Mouse (Mus musculus): ENCODE data around the gene Fbxl7. TPM values are rescaled to one million over a fixed set of nuclear protein-coding genes. Genes with fewer than 3 reads are reported as not detected.

The Fbxl7 gene
- polyA plus RNA-seq, 1 experiment from 2014 or later: 11.3 TPM

DNA sequence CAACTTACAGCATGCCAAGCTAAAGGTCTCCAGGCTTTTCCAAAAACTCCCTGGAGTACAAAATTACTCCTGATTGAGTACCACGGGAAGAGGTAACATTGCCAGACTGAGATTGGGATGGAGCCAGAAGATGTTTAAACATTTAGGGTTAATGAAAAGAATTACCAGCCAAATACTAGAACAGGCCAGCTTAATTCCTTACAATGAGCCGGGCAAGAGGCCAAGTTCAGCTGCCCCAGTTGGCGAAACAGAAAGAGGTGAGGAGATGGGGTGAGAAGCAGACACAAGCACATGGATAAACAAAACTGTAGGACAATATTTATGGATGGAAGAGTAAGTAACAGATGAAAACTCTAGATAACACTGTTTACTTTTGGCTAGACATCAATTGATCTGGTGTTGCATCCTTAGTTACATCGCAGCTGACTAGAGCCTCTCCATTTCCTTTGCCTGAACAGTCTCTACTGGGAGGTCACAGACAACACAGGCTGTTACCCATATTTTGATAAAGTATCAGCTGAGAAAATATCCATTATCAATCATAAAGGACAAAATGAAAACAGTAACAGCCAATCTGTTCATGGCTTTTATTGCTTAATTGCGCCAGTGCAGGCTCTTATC is 222.0 kb downstream of the Fbxl7 start:
- Histone ChIP-seq H3K27me3 (replicated peaks) (no peaks in the 10 kb centered on the region), H3K27ac (no peak overlapping the region), H3K9me3 (no peaks in the 10 kb centered on the region), H3K9ac (no peak overlapping the region), H3K36me3 (no peaks in the 10 kb centered on the region), H3K4me2 (replicated peaks) (no peak overlapping the region), H3K4me1 (replicated peaks) (0 out of 2 replicates have a peak, but pooled peaks cover 4% of the 10 kb centered on the region), H3K4me3 (replicated peaks) (no peak overlapping the region)
- 34% methylated on average over 5 of the region's 5 CpGs for WGBS
- ATAC-seq: peak; percentile 15; the same call in 1 of the 2 replicates

DNA sequence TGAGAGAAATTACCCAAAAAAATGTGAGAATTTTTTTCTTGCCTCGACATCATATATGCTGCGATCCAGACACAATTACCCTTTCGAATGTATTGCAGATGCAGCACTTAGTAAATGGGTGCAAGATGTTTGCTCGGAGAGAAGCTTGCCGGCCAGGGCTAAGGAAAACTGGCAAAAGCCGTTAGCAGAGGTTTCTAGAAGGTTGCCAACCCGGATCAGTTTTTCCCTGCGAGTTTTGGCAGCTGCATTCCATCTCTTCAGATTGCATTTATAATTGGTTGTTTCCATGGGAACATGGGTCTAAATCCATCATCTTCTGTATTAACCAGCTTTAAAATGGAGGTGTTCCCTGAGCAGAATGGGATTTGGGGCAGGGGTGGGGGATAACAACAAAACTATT is 240.4 kb downstream of the Fbxl7 start:
- H3K27ac ChIP-seq: no peak overlapping the region
- H3K4me3 ChIP-seq (replicated peaks): no peak overlapping the region
- 85% methylated on average over 8 of the region's 8 CpGs for WGBS
- no peak for ATAC-seq
- no peaks in the 10 kb centered on the region for H3K9me3 ChIP-seq
- H3K36me3 ChIP-seq: no peaks in the 10 kb centered on the region
- no peaks in the 10 kb centered on the region for H3K27me3 ChIP-seq (replicated peaks)
- H3K4me2 ChIP-seq (replicated peaks): no peak overlapping the region
- no peaks in the 10 kb centered on the region for H3K4me1 ChIP-seq (replicated peaks)
- H3K9ac ChIP-seq: no peak overlapping the region

GRCm38 (mm10) chr15:26642563-26642962 is 252.8 kb downstream of the Fbxl7 start:
- Histone ChIP-seq H3K36me3 (no peaks in the 10 kb centered on the region), H3K4me2 (replicated peaks) (no peak overlapping the region), H3K4me3 (replicated peaks) (no peak overlapping the region), H3K4me1 (replicated peaks) (no peaks in the 10 kb centered on the region), H3K9me3 (no peaks in the 10 kb centered on the region), H3K27ac (no peak overlapping the region), H3K27me3 (replicated peaks) (no peaks in the 10 kb centered on the region), H3K9ac (no peak overlapping the region)
- no peak for ATAC-seq
- 90% methylated on average over 4 of the region's 4 CpGs for WGBS

DNA sequence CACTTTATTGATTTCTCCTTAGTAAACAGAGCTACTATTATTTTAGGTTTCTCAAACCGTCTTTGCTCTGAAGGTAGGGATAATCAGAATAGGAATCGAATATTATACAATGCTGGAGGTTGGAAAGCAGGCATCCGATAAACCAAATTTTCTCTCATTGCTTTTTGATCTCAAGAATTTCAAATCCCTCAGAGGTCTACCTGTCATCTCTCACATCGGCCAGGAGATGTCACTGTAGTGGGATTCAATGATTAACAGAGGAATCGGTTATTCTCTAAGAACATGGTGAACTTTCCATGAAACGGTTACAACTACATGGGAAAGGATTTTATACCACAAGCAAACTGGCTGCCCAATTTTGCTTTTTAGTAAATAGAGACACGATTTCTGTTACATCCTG is 255.7 kb downstream of the Fbxl7 start:
- Histone ChIP-seq H3K27ac (no peak overlapping the region), H3K4me2 (replicated peaks) (no peak overlapping the region), H3K4me3 (replicated peaks) (no peak overlapping the region), H3K27me3 (replicated peaks) (no peaks in the 10 kb centered on the region), H3K9me3 (no peaks in the 10 kb centered on the region), H3K4me1 (replicated peaks) (no peaks in the 10 kb centered on the region), H3K9ac (no peak overlapping the region), H3K36me3 (no peaks in the 10 kb centered on the region)
- 69% methylated on average over 7 of the region's 7 CpGs for WGBS
- ATAC-seq: no peak

GRCm38 (mm10) chr15:26635591-26635990 is 259.8 kb downstream of the Fbxl7 start:
- ATAC-seq: no peak
- Histone ChIP-seq H3K27ac (no peak overlapping the region), H3K4me2 (replicated peaks) (no peak overlapping the region), H3K4me3 (replicated peaks) (no peak overlapping the region), H3K36me3 (no peaks in the 10 kb centered on the region), H3K4me1 (replicated peaks) (no peaks in the 10 kb centered on the region), H3K9ac (no peak overlapping the region), H3K9me3 (no peaks in the 10 kb centered on the region), H3K27me3 (replicated peaks) (no peaks in the 10 kb centered on the region)
- WGBS: 83% methylated on average over 5 of the region's 5 CpGs

GRCm38 (mm10) chr15:26628181-26628580 is 267.2 kb downstream of the Fbxl7 start:
- Histone ChIP-seq H3K9me3 (no peaks in the 10 kb centered on the region), H3K9ac (no peak overlapping the region), H3K4me1 (replicated peaks) (no peaks in the 10 kb centered on the region), H3K4me2 (replicated peaks) (no peak overlapping the region), H3K36me3 (no peaks in the 10 kb centered on the region), H3K4me3 (replicated peaks) (no peak overlapping the region), H3K27ac (no peak overlapping the region), H3K27me3 (replicated peaks) (no peaks in the 10 kb centered on the region)
- 94% methylated on average over 2 of the region's 2 CpGs for WGBS
- ATAC-seq: no peak

GRCm38 (mm10) chr15:26623242-26623641 is 272.1 kb downstream of the Fbxl7 start:
- H3K36me3 ChIP-seq: no peaks in the 10 kb centered on the region
- no peak for ATAC-seq
- H3K4me1 ChIP-seq (replicated peaks): peaks cover 3% of the 10 kb centered on the region; the same call in 1 of the 2 replicates
- no peak overlapping the region for H3K27ac ChIP-seq
- H3K4me3 ChIP-seq (replicated peaks): no peak overlapping the region
- no peak overlapping the region for H3K4me2 ChIP-seq (replicated peaks)
- H3K27me3 ChIP-seq (replicated peaks): no peaks in the 10 kb centered on the region
- WGBS: 93% methylated on average over 17 of the region's 17 CpGs
- H3K9me3 ChIP-seq: no peaks in the 10 kb centered on the region
- H3K9ac ChIP-seq: no peak overlapping the region

DNA sequence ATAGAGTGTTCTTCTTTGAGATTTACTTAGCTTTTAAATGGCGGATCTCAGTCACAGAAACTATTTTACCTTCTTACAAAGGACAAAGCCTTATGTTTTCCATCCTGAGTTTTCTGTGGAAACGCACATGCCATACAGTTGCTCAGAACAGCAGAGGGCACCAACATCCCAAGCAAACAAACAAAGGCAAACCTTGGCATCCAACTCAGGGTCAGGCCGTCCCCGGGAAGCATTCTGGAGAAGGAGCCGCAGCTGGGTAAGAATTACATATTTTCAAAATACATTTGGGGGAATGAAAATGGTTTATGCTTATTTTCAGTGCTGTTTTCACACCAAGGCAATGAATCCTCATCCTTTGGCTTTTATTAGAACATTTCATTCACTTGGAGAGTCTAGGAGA is 275.1 kb downstream of the Fbxl7 start:
- H3K27me3 ChIP-seq (replicated peaks): no peaks in the 10 kb centered on the region
- H3K9me3 ChIP-seq: no peaks in the 10 kb centered on the region
- H3K27ac ChIP-seq: no peak overlapping the region
- peaks cover 3% of the 10 kb centered on the region; the same call in 1 of the 2 replicates for H3K4me1 ChIP-seq (replicated peaks)
- no peak overlapping the region for H3K9ac ChIP-seq
- ATAC-seq: no peak
- 32% methylated on average over 5 of the region's 5 CpGs for WGBS
- H3K4me3 ChIP-seq (replicated peaks): no peak overlapping the region
- no peak overlapping the region for H3K4me2 ChIP-seq (replicated peaks)
- H3K36me3 ChIP-seq: no peaks in the 10 kb centered on the region

DNA sequence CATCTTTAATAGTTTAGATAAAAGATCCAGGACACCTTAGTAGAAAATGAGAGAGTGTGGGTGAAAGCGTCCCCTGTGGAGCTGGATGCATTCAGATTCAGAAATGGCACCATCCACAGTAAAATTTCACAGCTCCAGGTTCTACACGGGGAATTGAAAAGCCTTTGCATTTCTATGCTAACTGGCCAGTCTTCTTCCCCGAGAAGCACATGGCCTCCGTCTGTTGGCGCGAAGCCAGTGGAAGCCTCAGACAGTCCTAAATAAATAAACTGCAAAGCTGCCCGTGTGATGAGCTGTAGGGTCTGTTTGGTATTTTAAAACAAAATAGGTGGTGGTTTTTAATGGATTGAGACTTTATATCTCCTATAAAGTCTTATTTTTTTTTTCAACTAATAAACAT is 276.2 kb downstream of the Fbxl7 start:
- WGBS: 36% methylated on average over 7 of the region's 7 CpGs
- ATAC-seq: no peak; the same call in 1 of the 2 replicates

GRCm38 (mm10) chr15:26596239-26596638 is 299.1 kb downstream of the Fbxl7 start:
- ATAC-seq: no peak
- Histone ChIP-seq H3K4me1 (replicated peaks) (no peaks in the 10 kb centered on the region), H3K36me3 (no peaks in the 10 kb centered on the region), H3K4me3 (replicated peaks) (no peak overlapping the region), H3K27ac (no peak overlapping the region), H3K9ac (no peak overlapping the region), H3K9me3 (no peaks in the 10 kb centered on the region), H3K27me3 (replicated peaks) (no peaks in the 10 kb centered on the region), H3K4me2 (replicated peaks) (no peak overlapping the region)
- WGBS: 78% methylated on average over 3 of the region's 3 CpGs

More for the DNA sequence above, 276.2 kb downstream of the Fbxl7 start:
- Histone ChIP-seq H3K4me3 (replicated peaks) (no peak overlapping the region), H3K9ac (no peak overlapping the region), H3K36me3 (no peaks in the 10 kb centered on the region), H3K4me2 (replicated peaks) (no peak overlapping the region; the same call in 1 of the 2 replicates), H3K4me1 (replicated peaks) (peaks cover 3% of the 10 kb centered on the region; the same call in 1 of the 2 replicates), H3K27me3 (replicated peaks) (no peaks in the 10 kb centered on the region), H3K9me3 (no peaks in the 10 kb centered on the region), H3K27ac (no peak overlapping the region)

DNA sequence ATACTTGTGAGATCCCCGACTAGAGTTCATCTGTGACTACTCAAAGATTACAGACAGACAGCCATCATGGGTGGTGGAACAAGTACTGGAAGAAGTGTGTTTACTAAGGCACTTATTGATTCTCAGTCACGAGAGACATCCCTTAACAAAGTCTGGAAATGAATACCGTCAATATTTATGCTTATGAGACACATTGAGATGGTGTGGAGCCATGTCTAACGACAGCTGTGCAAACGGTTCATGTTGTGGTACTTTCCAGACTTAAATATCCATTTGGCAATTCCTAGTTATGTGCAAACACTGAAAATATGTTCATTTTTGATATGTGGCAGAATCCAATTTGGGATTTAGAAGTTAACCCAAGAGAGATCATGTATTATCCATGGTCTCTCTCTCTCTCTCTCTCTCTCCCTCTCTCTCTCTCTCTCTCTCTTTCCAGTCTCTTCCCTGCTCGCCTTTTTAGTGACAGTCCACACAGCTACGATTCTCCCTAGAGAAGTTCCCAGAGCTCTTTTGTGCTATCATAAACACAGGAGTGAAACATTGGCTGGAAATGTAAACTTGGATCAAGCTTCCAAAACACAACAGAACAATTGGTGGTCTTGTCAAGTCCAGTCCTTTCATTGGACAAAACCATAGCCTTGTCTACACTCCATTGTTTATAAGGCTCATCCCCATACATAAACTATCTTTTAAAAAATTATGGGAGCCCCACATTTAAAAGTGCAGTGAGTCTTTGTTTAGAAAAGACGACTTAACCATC is 315.3 kb downstream of the Fbxl7 start:
- no peak overlapping the region for H3K4me3 ChIP-seq (replicated peaks)
- 0 out of 2 replicates have a peak, but pooled peaks cover 2% of the 10 kb centered on the region for H3K4me1 ChIP-seq (replicated peaks)
- ATAC-seq: peak; percentile 70
- H3K27ac ChIP-seq: 0 out of 2 replicates have a peak overlapping the region, but pooled peaks have one; percentile 11
- H3K4me2 ChIP-seq (replicated peaks): no peak overlapping the region
- H3K36me3 ChIP-seq: no peaks in the 10 kb centered on the region
- no peak overlapping the region for H3K9ac ChIP-seq
- 50% methylated on average over 8 of the region's 8 CpGs for WGBS
- no peaks in the 10 kb centered on the region for H3K27me3 ChIP-seq (replicated peaks)
- H3K9me3 ChIP-seq: no peaks in the 10 kb centered on the region

GRCm38 (mm10) chr15:26578500-26578899 is 316.9 kb downstream of the Fbxl7 start:
- Histone ChIP-seq H3K4me2 (replicated peaks) (no peak overlapping the region), H3K9me3 (no peaks in the 10 kb centered on the region), H3K27me3 (replicated peaks) (no peaks in the 10 kb centered on the region), H3K9ac (no peak overlapping the region), H3K4me3 (replicated peaks) (no peak overlapping the region), H3K4me1 (replicated peaks) (0 out of 2 replicates have a peak, but pooled peaks cover 2% of the 10 kb centered on the region), H3K27ac (no peak overlapping the region), H3K36me3 (no peaks in the 10 kb centered on the region)
- 76% methylated on average over 1 of the region's 1 CpGs for WGBS
- ATAC-seq: no peak
